Mouse (Mus musculus) adrenal gland, adult (tissue): ENCODE measurements around the gene Casp3.
A peak's percentile ranks its signal among the peaks of the same experiment; 100 is the strongest.

Experiments
- DNase-seq, 2 experiments: peaks; one replicate each; pipeline ENCODE4 v3.0.0; 2022 to 2023; ENCODE audit warnings: low spot score in 1 of 2; ENCODE audit not compliant: inconsistent age in 2 of 2

Gene Casp3

DNA sequence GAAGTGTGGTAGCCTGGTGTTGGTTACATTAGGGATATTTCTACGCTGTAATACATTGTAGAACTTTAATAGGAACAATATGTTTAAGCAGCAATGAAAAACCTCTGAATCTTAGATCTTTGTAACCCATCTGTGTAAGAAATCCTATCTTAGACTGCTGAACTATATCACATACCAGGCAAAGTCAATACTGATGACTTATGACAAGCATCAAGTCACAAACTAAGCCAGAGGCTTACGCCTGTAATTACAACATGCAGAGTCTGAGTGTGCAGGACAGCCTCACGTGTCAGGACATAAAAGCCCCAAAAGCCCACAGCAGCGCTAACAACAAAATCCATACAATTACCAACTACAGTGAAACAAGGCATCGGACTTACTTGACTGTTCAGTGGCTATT lies 13.5 kb upstream of the Casp3 start:
- DNase-seq, result no peak

DNA sequence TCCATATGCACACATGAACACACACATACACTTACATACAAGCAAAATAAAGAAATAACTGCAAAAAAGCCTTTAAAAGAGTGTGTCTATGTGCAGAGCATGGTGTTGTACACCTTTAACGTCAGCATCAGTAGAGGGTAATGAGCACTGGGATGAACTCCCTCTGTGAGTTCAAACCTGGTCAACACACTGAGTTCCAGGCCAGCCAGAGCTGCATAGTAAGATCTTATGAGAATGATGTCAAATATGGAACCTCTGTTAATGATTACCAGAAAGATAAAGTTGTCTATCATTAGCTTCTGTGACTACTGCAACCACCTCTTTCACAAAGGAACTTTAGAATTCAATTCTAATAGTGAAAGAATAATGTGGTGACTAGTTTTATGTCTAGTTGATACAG lies 10.2 kb upstream of the Casp3 start:
- no peak for DNase-seq

DNA sequence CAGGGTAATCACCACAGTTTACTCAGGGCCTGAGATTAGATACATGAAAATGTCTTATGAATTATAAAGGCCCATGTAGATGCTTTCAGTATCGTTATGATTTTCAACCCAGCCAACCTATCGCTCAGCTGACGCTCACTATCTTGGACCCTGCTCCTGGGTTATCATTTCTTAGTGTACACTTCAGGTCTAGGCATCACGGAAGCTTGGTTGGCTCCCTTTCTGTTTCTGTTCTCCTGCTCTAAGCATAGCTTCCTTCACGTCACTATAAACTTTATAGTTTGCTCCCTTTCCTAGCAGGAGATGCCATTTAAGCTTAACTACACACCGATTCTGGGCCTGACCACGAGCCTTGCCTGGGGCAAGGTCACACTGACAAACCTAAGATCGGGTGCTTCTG lies 5.5 kb upstream of the Casp3 start:
- DNase-seq, result no peak

DNA sequence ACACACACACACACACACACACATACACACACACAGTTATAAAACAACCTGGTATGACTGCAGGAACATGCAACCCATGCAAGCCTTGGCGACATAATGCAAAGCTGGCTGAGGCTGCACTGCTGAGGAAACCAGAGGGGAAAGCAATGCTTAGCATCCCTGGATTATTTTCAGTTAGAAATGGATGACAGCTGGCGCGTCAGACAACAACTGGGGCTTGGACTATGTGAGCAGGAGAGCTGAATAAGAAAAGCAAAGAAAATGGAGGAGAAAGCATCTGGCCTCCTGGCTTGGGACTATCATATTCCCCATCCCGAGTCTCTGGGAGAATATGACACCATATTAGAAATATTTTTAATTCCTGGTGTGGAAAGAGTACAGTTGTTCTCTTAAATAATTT lies 4.2 kb upstream of the Casp3 start:
- no peak for DNase-seq

GRCm38 (mm10) chr8:46613377-46613776 lies 3.7 kb upstream of the Casp3 start:
- no peak for DNase-seq

GRCm38 (mm10) chr8:46615936-46616335 lies 1.2 kb upstream of the Casp3 start:
- no peak for DNase-seq

GRCm38 (mm10) chr8:46617690-46618620 lies 864 bp downstream of the Casp3 start:
- DNase-seq, result peak in 1 of 2 experiments; percentile 33

- peak in 1 of 2 experiments; percentile 53 for DNase-seq
Observed at GRCm38 (mm10) chr8:46618639-46619320, 1.7 kb downstream of the Casp3 start.

- DNase-seq, result no peak
Observed at GRCm38 (mm10) chr8:46622446-46623270, 5.6 kb downstream of the Casp3 start.

GRCm38 (mm10) chr8:46625166-46625565 lies 8.1 kb downstream of the Casp3 start:
- no peak for DNase-seq

- DNase-seq, result no peak
Observed at GRCm38 (mm10) chr8:46626642-46627041, 9.6 kb downstream of the Casp3 start.

- no peak for DNase-seq
Observed at GRCm38 (mm10) chr8:46627881-46628280, 10.8 kb downstream of the Casp3 start.

DNA sequence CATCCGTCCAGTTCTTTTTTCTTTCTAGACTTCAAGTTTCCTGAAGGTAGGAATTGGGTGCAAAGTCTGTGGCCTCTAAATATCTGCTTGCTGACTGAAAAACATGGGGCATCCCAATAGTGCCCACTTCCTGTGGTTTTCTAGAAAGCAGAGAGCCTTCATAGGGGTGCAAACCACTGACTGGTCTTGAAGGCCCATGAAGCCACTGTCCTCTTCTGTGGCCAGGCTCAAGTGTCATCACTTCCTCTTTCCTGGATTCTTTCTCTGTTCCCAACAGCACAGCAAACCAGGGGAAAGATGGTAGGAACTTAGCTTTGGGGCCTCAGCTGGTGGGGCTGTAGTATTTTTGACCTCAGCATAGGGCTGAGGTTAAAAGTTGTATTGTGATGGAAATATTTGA lies 11.6 kb downstream of the Casp3 start:
- DNase-seq, result no peak

DNA sequence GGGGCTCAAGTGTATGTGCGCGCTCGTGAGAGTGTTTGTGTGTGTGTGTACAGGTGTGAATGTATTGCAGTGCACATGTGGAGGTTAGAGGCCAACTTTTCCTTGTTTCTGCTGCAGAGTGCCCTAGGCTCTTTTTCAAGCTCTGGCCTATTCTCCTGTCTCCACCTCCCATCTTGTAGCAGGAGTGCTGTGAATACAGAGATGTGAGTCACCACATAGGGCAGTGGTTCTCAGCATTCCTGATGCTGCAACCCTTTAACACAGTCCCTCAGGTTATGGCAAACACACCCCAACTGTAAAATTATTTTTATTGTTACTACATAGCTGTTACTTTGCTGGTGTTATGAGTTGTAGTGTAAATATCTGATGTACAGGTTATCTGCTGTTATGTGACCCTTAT lies 13.3 kb downstream of the Casp3 start:
- no peak for DNase-seq

DNA sequence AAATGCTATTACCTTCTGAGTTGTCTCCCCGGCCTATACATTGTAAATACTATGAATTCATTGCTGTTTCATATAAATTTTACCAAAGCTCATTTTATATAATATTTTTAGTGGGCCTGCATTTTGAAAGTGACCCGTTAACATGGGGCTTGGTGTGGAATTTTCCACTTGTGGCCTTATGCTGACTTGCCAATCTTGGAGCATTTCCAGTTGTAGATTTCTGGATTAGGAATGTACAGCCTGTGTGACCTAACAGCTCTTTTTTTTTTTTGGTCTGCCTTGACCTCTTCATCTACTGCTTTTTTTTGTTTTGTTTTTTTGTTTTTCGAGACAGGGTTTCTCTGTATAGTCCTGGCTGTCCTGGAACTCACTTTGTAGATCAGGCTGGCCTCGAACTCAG lies 13.8 kb downstream of the Casp3 start:
- DNase-seq, result no peak

- DNase-seq, result peak; percentile 62 to 75
Observed at GRCm38 (mm10) chr8:46639010-46639571, 22.0 kb downstream of the Casp3 start.

DNA sequence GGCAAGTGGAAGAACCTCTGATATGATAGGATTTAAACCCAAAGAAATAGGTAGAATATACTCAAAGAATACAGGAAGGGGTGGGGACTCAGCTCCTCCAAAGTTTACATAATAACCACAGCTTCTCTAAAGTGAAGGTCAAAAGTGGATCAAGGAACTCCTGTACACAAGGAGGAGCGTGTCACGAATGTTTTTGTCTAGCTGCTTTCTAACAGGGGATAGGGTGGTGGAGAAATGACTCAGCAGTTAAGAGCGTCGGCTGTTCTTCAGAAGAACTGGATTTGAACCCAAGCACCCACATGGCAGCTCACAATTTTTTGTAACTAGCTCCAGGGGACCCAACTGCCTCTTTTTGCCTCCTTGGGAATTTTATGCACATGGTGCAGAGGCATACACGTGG lies 22.8 kb downstream of the Casp3 start:
- no peak for DNase-seq

- DNase-seq, result no peak
Observed at GRCm38 (mm10) chr8:46641272-46641671, 24.2 kb downstream of the Casp3 start.

DNA sequence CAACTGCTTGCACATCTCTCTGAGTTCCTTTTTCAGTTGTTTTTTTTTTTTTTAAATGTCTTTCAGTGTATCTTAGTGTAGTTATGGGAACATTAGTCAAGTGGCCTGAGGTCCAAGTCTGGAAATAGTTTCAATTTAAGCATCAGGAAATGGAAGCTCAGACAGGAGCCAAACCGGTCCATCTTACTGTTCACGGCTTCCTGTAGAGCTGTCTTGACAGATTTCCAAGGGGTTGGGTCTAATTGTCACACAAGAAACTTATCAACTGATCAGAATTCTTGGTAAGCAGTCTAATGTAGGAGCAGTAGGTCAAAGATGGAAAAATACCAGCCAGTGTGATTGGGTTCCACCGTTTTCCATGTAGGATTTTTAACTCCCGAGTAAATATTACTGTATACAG lies 31.3 kb downstream of the Casp3 start:
- DNase-seq, result peak in 1 of 2 experiments; percentile 30

DNA sequence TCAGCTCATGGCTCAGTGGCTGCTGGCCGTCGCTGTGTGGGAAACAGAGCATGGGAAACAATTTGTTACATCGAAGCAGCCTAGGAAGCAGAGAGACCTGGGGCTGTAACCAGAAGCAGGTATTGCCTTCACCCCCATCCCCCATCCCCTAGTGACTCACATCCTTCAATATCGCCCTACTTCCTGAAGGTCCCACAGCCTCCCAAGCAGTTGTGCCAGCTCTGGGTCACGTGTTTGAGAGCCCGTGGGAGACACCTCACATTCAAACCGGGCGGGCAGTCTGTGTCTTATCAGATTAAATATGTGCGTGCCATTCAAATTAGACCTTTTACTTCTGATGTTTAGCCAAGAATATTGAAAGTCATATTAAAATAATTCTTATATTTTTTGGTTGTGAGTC lies 34.8 kb downstream of the Casp3 start:
- peak; percentile 64 to 88 for DNase-seq

GRCm38 (mm10) chr8:46655919-46656318 lies 38.8 kb downstream of the Casp3 start:
- no peak for DNase-seq
